Mouse (Mus musculus) hindbrain, embryonic 13.5 days (tissue): ENCODE measurements around the gene Myl7. TPM values are rescaled to one million over a fixed set of nuclear protein-coding genes. Genes with fewer than 3 reads are reported as not detected.

Experiments
- polyA plus RNA-seq: library from polyadenylated mRNA; unstranded; fragments of >200 nt; fragmentation: Nextera tagmentation; extraction: Ambion mirVana; gene quantifications from 2 replicates; pipeline ENCODE4 v1.2.1, GENCODE M21; 2015

Myl7 gene
- polyA plus RNA-seq, 1 experiment from 2014 or later, result 1.9 TPM

Other genes with a start within 250 kb of the Myl7 start
- gene Mrps24, start 183.1 kb downstream of the Myl7 start, polyA plus RNA-seq, result 171 and 172 TPM in 2 replicates
- 29.0 and 30.1 TPM in 2 replicates for gene Urgcp, start 136.4 kb downstream of the Myl7 start, polyA plus RNA-seq
- 142 and 149 TPM in 2 replicates for gene Dbnl, start 110.3 kb downstream of the Myl7 start, polyA plus RNA-seq
- 3.4 and 4.3 TPM in 2 replicates for gene Pgam2, start 95.0 kb downstream of the Myl7 start, polyA plus RNA-seq
- 5.3 and 6.6 TPM in 2 replicates for gene Polm, start 60.8 kb downstream of the Myl7 start, polyA plus RNA-seq
- gene Aebp1, start 36.8 kb downstream of the Myl7 start, polyA plus RNA-seq, result 21.9 and 24.5 TPM in 2 replicates
- 54.3 and 57.0 TPM in 2 replicates for gene Pold2, start 20.5 kb downstream of the Myl7 start, polyA plus RNA-seq
- 4.2 and 6.1 TPM in 2 replicates for gene Gck, start 51.3 kb upstream of the Myl7 start, polyA plus RNA-seq
- 76.0 and 78.1 TPM in 2 replicates for gene Ykt6, start 56.9 kb upstream of the Myl7 start, polyA plus RNA-seq
- gene Camk2b, start 167.6 kb upstream of the Myl7 start, polyA plus RNA-seq, result 63.1 and 65.8 TPM in 2 replicates